Mouse (Mus musculus) kidney, postnatal 14 days (tissue): ENCODE measurements at regions not wholly inside any gene's neighbourhood (a gene's known extent, or its start where the extent isn't known, plus 50 kb on each side); places are given as distances from the start of the nearest gene placed in this dataset.

Experiments
- DNase-seq: peaks from one replicate; pipeline ENCODE4 v3.0.0; 2022; ENCODE audit warnings: mixed read lengths

GRCm38 (mm10) chr9:8273253-8273652 is 139.2 kb upstream of the Cep126 start:
- DNase-seq, result no peak

- DNase-seq, result no peak
Observed at GRCm38 (mm10) chr9:8249542-8249941, 115.4 kb upstream of the Cep126 start.

GRCm38 (mm10) chr9:8228078-8228477 is 94.0 kb upstream of the Cep126 start:
- no peak for DNase-seq

GRCm38 (mm10) chr9:8226415-8226814 is 92.3 kb upstream of the Cep126 start:
- DNase-seq, result peak; percentile 22

- DNase-seq, result peak; percentile 64
Observed at GRCm38 (mm10) chr9:8208855-8209254, 74.8 kb upstream of the Cep126 start.

GRCm38 (mm10) chr9:8185433-8185832 is 51.3 kb upstream of the Cep126 start:
- peak; percentile 77 for DNase-seq
